Mouse (Mus musculus) monocyte, adult 2 months (primary cell): ENCODE data around the gene Pacrg.

Experiments
- DNase-seq, 2 experiments: peaks; one replicate each; pipeline ENCODE4 v3.0.0; 2022; ENCODE audit warnings: low spot score in 2 of 2, low read depth in 1 of 2

Pacrg gene

GRCm38 (mm10) chr17:10498935-10499655 lies 341.0 kb downstream of the Pacrg start:
- DNase-seq: no peak

GRCm38 (mm10) chr17:10497781-10498420 lies 342.2 kb downstream of the Pacrg start:
- DNase-seq: no peak

GRCm38 (mm10) chr17:10496066-10496465 lies 344.0 kb downstream of the Pacrg start:
- DNase-seq: no peak

- no peak for DNase-seq
Observed at GRCm38 (mm10) chr17:10495588-10495987, 344.5 kb downstream of the Pacrg start.

GRCm38 (mm10) chr17:10493124-10493523 lies 347.0 kb downstream of the Pacrg start:
- no peak for DNase-seq

GRCm38 (mm10) chr17:10490374-10491169 lies 349.5 kb downstream of the Pacrg start:
- DNase-seq: no peak

GRCm38 (mm10) chr17:10488873-10489272 lies 351.2 kb downstream of the Pacrg start:
- DNase-seq: no peak

- no peak for DNase-seq
Observed at GRCm38 (mm10) chr17:10483945-10484546, 356.1 kb downstream of the Pacrg start.

GRCm38 (mm10) chr17:10481081-10481480 lies 359.0 kb downstream of the Pacrg start:
- DNase-seq: no peak

GRCm38 (mm10) chr17:10479020-10479707 lies 360.9 kb downstream of the Pacrg start:
- no peak for DNase-seq

- DNase-seq: no peak
Observed at GRCm38 (mm10) chr17:10478377-10478776, 361.7 kb downstream of the Pacrg start.

- no peak for DNase-seq
Observed at GRCm38 (mm10) chr17:10476807-10477206, 363.3 kb downstream of the Pacrg start.

- DNase-seq: no peak
Observed at GRCm38 (mm10) chr17:10474972-10475371, 365.1 kb downstream of the Pacrg start.

- no peak for DNase-seq
Observed at GRCm38 (mm10) chr17:10473826-10474384, 366.2 kb downstream of the Pacrg start.

- no peak for DNase-seq
Observed at GRCm38 (mm10) chr17:10473175-10473574, 366.9 kb downstream of the Pacrg start.

- no peak for DNase-seq
Observed at GRCm38 (mm10) chr17:10469874-10470568, 370.1 kb downstream of the Pacrg start.

GRCm38 (mm10) chr17:10467102-10467501 lies 373.0 kb downstream of the Pacrg start:
- no peak for DNase-seq

- no peak for DNase-seq
Observed at GRCm38 (mm10) chr17:10465467-10465866, 374.6 kb downstream of the Pacrg start.

GRCm38 (mm10) chr17:10464700-10465099 lies 375.4 kb downstream of the Pacrg start:
- no peak for DNase-seq

GRCm38 (mm10) chr17:10463626-10464025 lies 376.5 kb downstream of the Pacrg start:
- no peak for DNase-seq
